Comparison of ENCODE assay signal across 11 mouse cellular contexts in the genomic region with DNA sequence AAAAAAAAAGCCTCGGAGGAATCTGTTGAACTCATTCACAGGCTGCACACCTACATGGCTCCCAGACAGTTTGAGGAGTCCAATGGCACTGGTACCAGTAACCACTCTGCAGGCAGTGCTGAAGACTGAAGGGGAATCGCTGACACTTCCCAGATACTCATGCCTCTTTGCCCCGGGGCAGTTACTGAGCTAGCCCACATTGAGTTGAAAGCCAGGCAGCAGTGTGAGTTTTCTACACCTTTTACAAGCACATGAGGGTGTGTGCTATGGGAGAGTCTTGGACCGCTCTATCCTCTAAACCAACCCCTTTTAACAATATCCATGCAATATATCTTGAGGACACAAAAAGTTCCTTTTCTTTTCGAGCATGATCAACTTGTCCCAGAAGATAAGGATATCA. TPM values are rescaled to one million over a fixed set of nuclear protein-coding genes. Genes with fewer than 3 reads are reported as not detected.
DNase-seq lines count a peak whose midpoint lies in the region; ATAC-seq and TF ChIP-seq lines count a peak whose summit lies in the region.
"Had no signal": no experiment of that assay in that cellular context is flagged by ENCODE, and none has a peak within 500 bp of the region (broad histone marks: within the 10 kb centered on the region; RNA-seq: fewer than 3 reads in every experiment).

No protein-coding gene starts in this region.

- peak overlapping the region; percentile 23; the same call in 1 of the 2 replicates for H3K4me2 ChIP-seq in hindbrain, embryonic 11.5 days (replicated peaks; ENCODE audit: low read depth, low read length)
- peak overlapping the region; percentile 86 for H3K4me2 ChIP-seq in midbrain, embryonic 15.5 days

- no peak overlapping the region for H3K9ac ChIP-seq in hindbrain, embryonic 11.5 days (ENCODE audit: low read depth, low read length)
- peak overlapping the region; percentile 94 for H3K9ac ChIP-seq in midbrain, embryonic 15.5 days
- H3K9ac ChIP-seq: lung, embryonic 15.5 days had no signal

- H3K27me3 ChIP-seq in hindbrain, embryonic 11.5 days (ENCODE audit: control insufficient read depth, insufficient read depth, low read length): no peaks in the 10 kb centered on the region
- no peaks in the 10 kb centered on the region for H3K27me3 ChIP-seq in midbrain, embryonic 15.5 days (replicated peaks)

- DNase-seq in embryo, embryonic 10 days (ENCODE audit: low spot score): peak; percentile 4
- no peak for DNase-seq in embryo, embryonic 11 days
- DNase-seq in embryo, embryonic 10.5 days (ENCODE audit: low spot score): peak; percentile 7
- DNase-seq in hindbrain, embryonic 11.5 days (ENCODE audit: low spot score): peak; percentile 19
- no peak for DNase-seq in lung, adult 2 months
- no peak for DNase-seq in Muller cell, postnatal 12 days (ENCODE audit: inconsistent ontology term)
- DNase-seq in urinary bladder, adult 18-20 months (ENCODE audit: low spot score in 2 of 2): no peak
- DNase-seq: gastrocnemius, postnatal 14 days had no signal

- no peaks in the 10 kb centered on the region for H3K9me3 ChIP-seq in hindbrain, embryonic 11.5 days (ENCODE audit: control insufficient read depth, low read length)
- H3K9me3 ChIP-seq in midbrain, embryonic 15.5 days: no peaks in the 10 kb centered on the region
- H3K9me3 ChIP-seq: lung, embryonic 15.5 days had no signal

- ATAC-seq in hindbrain, embryonic 11.5 days (ENCODE audit: low FRiP score): no peak
- ATAC-seq in midbrain, embryonic 15.5 days (replicated peaks): no peak
- ATAC-seq: Patski had no signal

- TF ChIP-seq POLR2A in lung, adult 2 months (IDR thresholded peaks at IDR 0.05; ENCODE audit: borderline replicate concordance, extremely low read depth, low read depth, low read length): no peak

- WGBS in hindbrain, embryonic 11.5 days: 19% methylated on average over 5 of the region's 5 CpGs
- 25% methylated on average over 5 of the region's 5 CpGs for WGBS in midbrain, embryonic 15.5 days
- 32% methylated on average over 5 of the region's 5 CpGs for WGBS in lung, adult 2 months

- H3K27ac ChIP-seq in hindbrain, embryonic 11.5 days (ENCODE audit: low read depth, low read length): no peak overlapping the region
- no peak overlapping the region for H3K27ac ChIP-seq in midbrain, embryonic 15.5 days
- H3K27ac ChIP-seq: lung, embryonic 15.5 days had no signal

- H3K4me3 ChIP-seq in hindbrain, embryonic 11.5 days (ENCODE audit: low read depth, low read length): no peak overlapping the region
- peak overlapping the region; percentile 98 for H3K4me3 ChIP-seq in midbrain, embryonic 15.5 days
- H3K4me3 ChIP-seq in lung, adult 2 months (replicated peaks; ENCODE audit: extremely low read depth, low read depth, low read length): no peak overlapping the region

- TF ChIP-seq CTCF in lung, adult 2 months (IDR thresholded peaks at IDR 0.05; ENCODE audit: insufficient read depth, low read length): no peak

- no peaks in the 10 kb centered on the region for H3K4me1 ChIP-seq in hindbrain, embryonic 11.5 days (replicated peaks; ENCODE audit: control insufficient read depth, insufficient read depth, low read length)
- H3K4me1 ChIP-seq in midbrain, embryonic 15.5 days: peaks cover 22% of the 10 kb centered on the region
- H3K4me1 ChIP-seq in lung, adult 2 months (ENCODE audit: control insufficient read depth, insufficient read depth, low read length): peaks cover 2% of the 10 kb centered on the region; the same call in 1 of the 2 replicates

- H3K36me3 ChIP-seq in hindbrain, embryonic 11.5 days (ENCODE audit: control insufficient read depth, insufficient read depth, low read length): no peaks in the 10 kb centered on the region
- no peaks in the 10 kb centered on the region for H3K36me3 ChIP-seq in midbrain, embryonic 15.5 days (replicated peaks)
- H3K36me3 ChIP-seq: lung, embryonic 15.5 days had no signal

RNA-seq across cellular contexts. Expression of gene Mdga2, which starts 2.8 kb away (rescaled TPM):
- 5.1 and 7.2 TPM in 2 replicates for polyA plus RNA-seq in hindbrain, embryonic 11.5 days (2014; fragmentation: Nextera tagmentation; extraction: Ambion mirVana)
- polyA plus RNA-seq in midbrain, embryonic 15.5 days (2015; fragmentation: Nextera tagmentation; extraction: Ambion mirVana): 39.2 and 41.2 TPM in 2 replicates
- 0.05 TPM in 1 of 2 replicates, not detected in the other for polyA plus RNA-seq in lung, adult 2 months (2012; rRNA removed)
- polyA plus RNA-seq: Patski had no signal

Comparison
In these comparisons a context has a peak if more than half of its experiments do, and no peak if none do; other contexts are left out.
1. DNase-seq: peak in embryo, embryonic 10 days (single experiment), embryo, embryonic 10.5 days (single experiment) and hindbrain, embryonic 11.5 days (single experiment); none in embryo, embryonic 11 days (single experiment), lung, adult 2 months (single experiment), Muller cell, postnatal 12 days (single experiment) and urinary bladder, adult 18-20 months (0 of 2).